Mouse (Mus musculus) olfactory bulb, adult 2 months (tissue): ENCODE data around the gene Dusp1.

Source experiments
- CTCF ChIP-seq: fragments of 200-500 bp; IDR thresholded peaks from 2 replicates; pipeline ENCODE4 v1.5.1; 2012; ENCODE audit warnings: low read depth, mild to moderate bottlenecking, low read length, moderate library complexity; ENCODE audit not compliant: insufficient read depth
- POLR2A ChIP-seq: fragments of 200-500 bp; IDR thresholded peaks from 2 replicates; pipeline ENCODE4 v1.6.1; 2012; ENCODE audit warnings: mild to moderate bottlenecking, low read depth, low read length, moderate library complexity; ENCODE audit not compliant: insufficient read depth

- TF ChIP-seq POLR2A (no peak), CTCF (no peak)
Observed at GRCm38 (mm10) chr17:26464481-26464880, 97.4 kb downstream of the Dusp1 start.
